Mouse (Mus musculus) layer of hippocampus, adult 9-11 months (tissue): Measurements from ENCODE around the gene Ikzf5.

Source experiments
- DNase-seq: peaks from one replicate; pipeline ENCODE4 v3.0.0; 2022

Gene Ikzf5

GRCm38 (mm10) chr7:131345856-131346541 lies 64.3 kb downstream of the Ikzf5 start:
- DNase-seq: no peak
